Mouse (Mus musculus): ENCODE data around the gene A630095N17Rik. TPM values are rescaled to one million over a fixed set of nuclear protein-coding genes. Genes with fewer than 3 reads are reported as not detected.

A630095N17Rik gene
- polyA plus RNA-seq, 1 experiment from 2014 or later: not detected

DNA sequence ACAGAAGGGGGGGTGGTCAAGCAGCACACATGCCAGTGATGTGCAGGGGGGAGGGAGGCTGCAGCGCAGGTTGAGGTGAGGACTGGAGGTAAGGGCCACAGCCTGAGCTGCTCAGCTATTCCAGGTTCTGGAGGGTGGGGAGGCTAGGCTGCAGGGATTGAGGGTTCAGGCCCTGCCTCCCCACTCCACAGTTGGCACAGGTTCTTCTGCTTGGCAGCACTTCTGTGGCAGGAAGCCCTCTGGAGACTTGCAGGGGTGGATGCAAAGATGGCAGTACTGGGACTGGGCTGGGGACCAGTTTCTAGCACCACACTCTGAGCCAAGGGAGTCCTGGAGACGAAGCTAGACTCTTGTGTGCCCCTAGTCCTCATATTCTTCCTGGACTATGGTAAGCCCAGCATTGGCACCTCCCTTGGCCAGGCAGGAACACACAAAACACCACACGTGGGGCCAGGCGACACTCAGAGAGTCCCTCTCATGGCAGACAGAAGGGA lies 50.5 kb downstream of the A630095N17Rik start:
- Histone ChIP-seq H3K27me3 (no peaks in the 10 kb centered on the region), H3K4me3 (no peak overlapping the region), H3K4me1 (peaks cover 17% of the 10 kb centered on the region), H3K36me3 (peaks cover 37% of the 10 kb centered on the region), H3K9me3 (no peaks in the 10 kb centered on the region), H3K4me2 (no peak overlapping the region), H3K9ac (no peak overlapping the region), H3K27ac (no peak overlapping the region)
- WGBS: 78% methylated on average over 4 of the region's 4 CpGs
- ATAC-seq (ENCODE audit: borderline replicate concordance, extremely low read depth, low FRiP score, low TSS enrichment): no peak

DNA sequence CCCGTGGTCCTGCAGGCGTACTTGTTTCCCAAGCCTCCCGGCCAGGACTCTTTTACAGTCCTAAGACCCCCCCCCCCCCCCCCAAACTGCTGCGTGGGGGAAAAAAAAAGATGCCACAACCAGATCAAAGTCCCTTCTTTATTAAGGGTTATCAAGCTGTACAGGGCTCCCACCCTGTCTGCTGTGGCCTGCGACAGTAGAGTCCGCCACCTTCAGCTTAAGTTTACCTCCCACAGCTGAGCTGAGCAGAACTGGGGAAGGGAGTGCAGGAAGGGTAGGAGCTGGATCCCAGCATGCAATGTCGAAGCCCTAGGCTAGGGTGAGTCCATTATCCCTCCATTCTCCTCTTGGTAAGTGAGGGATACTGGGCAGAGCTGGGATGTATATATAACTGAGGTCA lies 51.2 kb downstream of the A630095N17Rik start:
- peaks cover 17% of the 10 kb centered on the region for H3K4me1 ChIP-seq
- no peak overlapping the region for H3K9ac ChIP-seq
- no peak overlapping the region for H3K27ac ChIP-seq
- WGBS: 26% methylated on average over 7 of the region's 7 CpGs
- peak overlapping the region; percentile 66 for H3K4me3 ChIP-seq
- peak overlapping the region; percentile 98 for H3K4me2 ChIP-seq
- H3K36me3 ChIP-seq: peaks cover 30% of the 10 kb centered on the region
- no peaks in the 10 kb centered on the region for H3K9me3 ChIP-seq
- ATAC-seq (ENCODE audit: borderline replicate concordance, extremely low read depth, low FRiP score, low TSS enrichment): no peak
- H3K27me3 ChIP-seq: no peaks in the 10 kb centered on the region

DNA sequence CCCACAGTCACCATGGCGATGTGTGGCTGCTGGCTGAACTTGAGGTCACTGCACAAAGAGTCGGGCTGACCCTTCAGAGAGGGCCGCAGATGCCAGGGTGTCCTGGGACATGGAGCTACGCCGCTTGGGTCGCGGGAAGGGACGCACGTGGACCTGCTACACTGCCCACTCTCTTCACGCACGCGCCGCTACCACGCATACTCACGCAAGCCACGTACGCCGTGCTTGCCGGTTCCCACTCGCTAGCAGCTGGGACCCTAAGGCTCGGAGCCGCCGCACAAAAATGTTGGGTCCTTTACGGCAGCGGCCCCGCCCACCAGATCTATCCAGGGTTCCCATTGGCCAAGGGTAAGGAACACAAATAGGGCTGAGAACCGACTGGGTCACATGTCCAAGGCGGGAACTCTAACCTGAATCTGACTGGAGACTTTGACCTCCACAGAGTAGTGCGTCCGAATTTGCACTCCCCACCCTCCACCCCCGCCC lies 51.8 kb downstream of the A630095N17Rik start, which contains the start of gene Abcb6:
Gene Abcb6 (minus strand): TSS at position 288 of the 486 bp plus-strand sequence.
- Histone ChIP-seq H3K27ac (peak within 1 kb of the TSS; percentile 44; the same call in 1 of the 2 replicates), H3K9ac (peak within 1 kb of the TSS; percentile 49), H3K4me2 (peak within 1 kb of the TSS; percentile 98), H3K27me3 (no peaks in the 10 kb centered on the region), H3K4me1 (peaks cover 17% of the 10 kb centered on the region), H3K9me3 (no peaks in the 10 kb centered on the region), H3K36me3 (peaks cover 30% of the 10 kb centered on the region), H3K4me3 (peak within 1 kb of the TSS; percentile 66)
- peak; percentile 85 for ATAC-seq (ENCODE audit: borderline replicate concordance, extremely low read depth, low FRiP score, low TSS enrichment)
- under 1% methylated on average over 31 of the region's 31 CpGs for WGBS

DNA sequence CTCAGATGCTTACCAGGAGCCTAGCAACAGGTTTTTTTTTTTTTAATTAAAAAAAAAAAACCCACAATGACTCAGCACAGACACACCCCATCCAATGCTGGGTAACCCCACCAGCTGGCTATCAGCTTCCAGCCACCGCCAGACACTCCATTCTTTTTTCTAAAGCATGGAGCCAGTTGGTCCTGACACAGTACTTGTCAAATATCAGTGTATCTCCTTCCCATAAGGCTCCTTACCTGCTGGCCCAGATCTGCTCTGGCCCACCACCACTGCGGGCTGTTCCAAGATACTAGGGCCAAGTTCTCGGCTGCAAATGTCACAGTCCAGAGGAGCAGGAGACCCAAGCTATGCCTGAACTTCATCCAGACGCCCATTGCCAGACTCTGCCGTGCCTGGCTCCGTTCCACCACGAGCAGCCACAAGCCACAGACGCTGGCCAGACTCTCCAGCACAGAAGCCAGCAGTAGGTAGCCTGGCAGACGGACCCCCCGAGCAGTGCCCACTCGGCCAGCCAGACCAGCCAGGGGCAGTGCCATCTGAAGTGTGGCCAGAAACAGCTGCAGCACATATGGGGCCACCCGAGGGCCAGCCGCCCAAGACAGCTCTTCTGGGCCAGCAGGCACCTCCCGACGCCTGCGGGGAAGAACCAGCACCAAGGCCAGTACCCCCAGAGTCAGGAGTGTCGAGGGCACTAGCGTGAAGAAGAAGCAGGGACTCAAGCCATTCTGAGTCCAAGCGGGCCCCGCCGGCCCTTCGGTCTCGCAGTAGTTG lies 52.4 kb downstream of the A630095N17Rik start:
- ATAC-seq (ENCODE audit: borderline replicate concordance, extremely low read depth, low FRiP score, low TSS enrichment): peak; percentile 50
- peak overlapping the region; percentile 66 for H3K4me3 ChIP-seq
- peak overlapping the region; percentile 44; the same call in 1 of the 2 replicates for H3K27ac ChIP-seq
- peak overlapping the region; percentile 98 for H3K4me2 ChIP-seq
- no peaks in the 10 kb centered on the region for H3K27me3 ChIP-seq
- peaks cover 24% of the 10 kb centered on the region; the same call in 1 of the 2 replicates for H3K36me3 ChIP-seq
- 5% methylated on average over 23 of the region's 23 CpGs for WGBS
- peaks cover 17% of the 10 kb centered on the region for H3K4me1 ChIP-seq
- H3K9me3 ChIP-seq: no peaks in the 10 kb centered on the region
- H3K9ac ChIP-seq: peak overlapping the region; percentile 49

Small RNAs within 50 kb of the gene (microRNA-seq; reads per million reads assigned to microRNA genes)
- gene Gm27943: not detected

Other genes with a start within 250 kb of the A630095N17Rik start
- gene Nhej1, start 106.9 kb downstream of the A630095N17Rik start, polyA plus RNA-seq (2015; fragmentation: Nextera tagmentation; extraction: Ambion mirVana): 9.1 and 10.4 TPM in 2 replicates
- gene Slc23a3, start 98.2 kb downstream of the A630095N17Rik start, polyA plus RNA-seq (2015; fragmentation: Nextera tagmentation; extraction: Ambion mirVana): 0.33 and 0.41 TPM in 2 replicates
- gene Cnppd1, start 89.4 kb downstream of the A630095N17Rik start, polyA plus RNA-seq (2015; fragmentation: Nextera tagmentation; extraction: Ambion mirVana): 36.5 and 41.6 TPM in 2 replicates
- 48.6 and 49.8 TPM in 2 replicates for gene Retreg2, start 89.3 kb downstream of the A630095N17Rik start, polyA plus RNA-seq (2015; fragmentation: Nextera tagmentation; extraction: Ambion mirVana)
- 38.1 and 39.9 TPM in 2 replicates for gene Zfand2b, start 63.5 kb downstream of the A630095N17Rik start, polyA plus RNA-seq (2015; fragmentation: Nextera tagmentation; extraction: Ambion mirVana)
- gene Abcb6, start 51.7 kb downstream of the A630095N17Rik start, polyA plus RNA-seq (2015; fragmentation: Nextera tagmentation; extraction: Ambion mirVana): 16.1 and 17.1 TPM in 2 replicates
- gene Ankzf1, start 40.0 kb downstream of the A630095N17Rik start, polyA plus RNA-seq (2015; fragmentation: Nextera tagmentation; extraction: Ambion mirVana): 21.8 and 23.2 TPM in 2 replicates
- 21.9 and 27.6 TPM in 2 replicates for gene Atg9a, start 39.9 kb downstream of the A630095N17Rik start, polyA plus RNA-seq (2015; fragmentation: Nextera tagmentation; extraction: Ambion mirVana)
- 16.2 and 16.6 TPM in 2 replicates for gene Glb1l, start 21.3 kb downstream of the A630095N17Rik start, polyA plus RNA-seq (2015; fragmentation: Nextera tagmentation; extraction: Ambion mirVana)
- 136 and 137 TPM in 2 replicates for gene Stk16, start 21.3 kb downstream of the A630095N17Rik start, polyA plus RNA-seq (2015; fragmentation: Nextera tagmentation; extraction: Ambion mirVana)
- 35.8 and 44.9 TPM in 2 replicates for gene Tuba4a, start 12.2 kb downstream of the A630095N17Rik start, polyA plus RNA-seq (2015; fragmentation: Nextera tagmentation; extraction: Ambion mirVana)
- 30.8 and 33.3 TPM in 2 replicates for gene Dnajb2, start 4.3 kb upstream of the A630095N17Rik start, polyA plus RNA-seq (2015; fragmentation: Nextera tagmentation; extraction: Ambion mirVana)
- 0.39 and 0.72 TPM in 2 replicates for gene Ptprn, start 32.4 kb upstream of the A630095N17Rik start, polyA plus RNA-seq (2015; fragmentation: Nextera tagmentation; extraction: Ambion mirVana)
- 0.91 and 1.4 TPM in 2 replicates for gene Resp18, start 46.3 kb upstream of the A630095N17Rik start, polyA plus RNA-seq (2015; fragmentation: Nextera tagmentation; extraction: Ambion mirVana)
- 121 and 124 TPM in 2 replicates for gene Dnpep, start 85.9 kb upstream of the A630095N17Rik start, polyA plus RNA-seq (2015; fragmentation: Nextera tagmentation; extraction: Ambion mirVana)
- 57.1 and 59.5 TPM in 2 replicates for gene Des, start 128.2 kb upstream of the A630095N17Rik start, polyA plus RNA-seq (2015; fragmentation: Nextera tagmentation; extraction: Ambion mirVana)
- 41.6 and 42.8 TPM in 2 replicates for gene Speg, start 143.2 kb upstream of the A630095N17Rik start, polyA plus RNA-seq (2015; fragmentation: Nextera tagmentation; extraction: Ambion mirVana)
- gene Gmppa, start 203.8 kb upstream of the A630095N17Rik start, polyA plus RNA-seq (2015; fragmentation: Nextera tagmentation; extraction: Ambion mirVana): 80.3 and 88.5 TPM in 2 replicates
- gene Asic4, start 218.3 kb upstream of the A630095N17Rik start, polyA plus RNA-seq (2015; fragmentation: Nextera tagmentation; extraction: Ambion mirVana): 0.26 and 0.30 TPM in 2 replicates
- 29.5 and 31.1 TPM in 2 replicates for gene Chpf, start 247.2 kb upstream of the A630095N17Rik start, polyA plus RNA-seq (2015; fragmentation: Nextera tagmentation; extraction: Ambion mirVana)
- 0.65 and 0.82 TPM in 2 replicates for gene Tmem198, start 247.4 kb upstream of the A630095N17Rik start, polyA plus RNA-seq (2015; fragmentation: Nextera tagmentation; extraction: Ambion mirVana)